Mouse (Mus musculus): ENCODE measurements around the gene Slc45a3. TPM values are rescaled to one million over a fixed set of nuclear protein-coding genes. Genes with fewer than 3 reads are reported as not detected.

Slc45a3 gene
- polyA plus RNA-seq, 1 experiment from 2014 or later = 2.6 TPM

DNA sequence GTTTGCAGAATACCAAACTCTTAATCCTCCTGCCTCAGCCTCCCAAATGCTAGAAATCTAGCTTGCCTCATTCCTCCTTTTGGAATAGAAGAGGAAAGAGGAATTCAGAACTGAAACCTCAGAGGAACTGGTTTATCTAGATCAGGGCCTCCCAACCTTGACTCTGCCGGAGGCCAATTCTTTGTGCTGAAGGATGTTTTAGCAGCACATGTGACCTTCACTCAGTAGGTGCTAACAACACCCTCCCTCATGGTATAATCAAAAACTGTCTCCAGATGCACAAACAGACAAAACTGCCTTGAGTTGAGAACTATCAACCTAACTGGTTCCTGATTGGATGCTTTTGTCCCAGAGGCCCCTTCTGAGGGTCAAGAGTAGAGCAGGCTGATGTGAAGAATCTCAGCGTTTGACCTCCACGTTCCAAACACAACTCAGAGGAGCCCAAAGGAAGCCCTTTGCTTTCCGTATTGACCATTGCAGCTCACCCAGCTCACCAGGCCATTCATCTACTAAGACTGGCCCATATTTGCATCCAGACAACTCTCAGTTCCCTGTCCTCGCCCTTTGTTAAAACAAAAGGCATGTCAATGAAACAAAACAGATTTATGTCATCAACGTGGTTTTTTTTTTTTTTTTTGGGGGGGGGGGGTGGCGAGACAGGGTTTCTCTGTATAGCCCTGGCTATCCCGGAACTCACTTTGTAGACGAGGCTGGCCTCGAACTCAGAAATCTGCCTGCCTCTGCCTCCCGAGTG, 16.1 kb upstream of the Slc45a3 start:
- H3K9me3 ChIP-seq (replicated peaks) = no peaks in the 10 kb centered on the region
- H3K36me3 ChIP-seq = no peaks in the 10 kb centered on the region
- H3K4me2 ChIP-seq = no peak overlapping the region
- no peak overlapping the region for H3K9ac ChIP-seq
- WGBS (ENCODE audit: insufficient replicate concordance) = 65% methylated on average over 11 of the region's 11 CpGs
- no peaks in the 10 kb centered on the region for H3K27me3 ChIP-seq
- no peak overlapping the region for H3K27ac ChIP-seq
- H3K4me1 ChIP-seq (replicated peaks) = peaks cover 32% of the 10 kb centered on the region
- H3K4me3 ChIP-seq (replicated peaks) = no peak overlapping the region
- DNase-seq (no peak), ATAC-seq (ENCODE audit: low read depth) (no peak)

DNA sequence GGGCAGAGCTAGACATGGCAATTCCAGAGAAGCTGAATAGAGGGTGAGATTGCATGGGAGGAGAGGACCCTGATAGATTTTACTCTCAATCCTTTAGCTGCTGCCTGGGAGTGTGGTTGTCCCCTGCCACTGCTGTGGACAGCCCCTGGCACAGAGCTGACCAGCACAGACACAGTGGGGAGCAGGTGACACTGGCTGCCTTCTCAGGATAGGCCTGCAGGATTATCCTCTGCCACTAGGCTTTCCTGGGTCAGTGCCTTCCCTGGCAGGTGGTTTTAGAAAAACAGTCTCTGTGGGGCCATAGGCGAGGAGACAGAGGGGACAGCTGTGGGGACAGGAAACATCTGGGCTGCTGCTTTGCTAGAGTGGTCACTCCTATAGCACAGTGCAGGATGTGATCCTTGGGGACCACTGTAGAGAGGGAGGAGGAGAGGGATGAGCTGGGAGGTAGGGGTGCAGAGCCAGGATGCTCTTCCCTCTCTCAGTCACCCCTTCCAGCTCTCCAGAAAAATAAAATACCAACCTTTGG, 14.7 kb upstream of the Slc45a3 start:
- peaks cover 24% of the 10 kb centered on the region for H3K4me1 ChIP-seq (replicated peaks)
- WGBS (ENCODE audit: insufficient replicate concordance) = 35% methylated on average over 1 of the region's 1 CpGs
- no peak overlapping the region for H3K9ac ChIP-seq
- no peaks in the 10 kb centered on the region for H3K9me3 ChIP-seq (replicated peaks)
- H3K4me3 ChIP-seq (replicated peaks) = no peak overlapping the region
- DNase-seq (no peak), ATAC-seq (ENCODE audit: low read depth) (no peak)
- H3K27ac ChIP-seq = no peak overlapping the region
- H3K4me2 ChIP-seq = no peak overlapping the region
- H3K27me3 ChIP-seq = no peaks in the 10 kb centered on the region
- no peaks in the 10 kb centered on the region for H3K36me3 ChIP-seq

DNA sequence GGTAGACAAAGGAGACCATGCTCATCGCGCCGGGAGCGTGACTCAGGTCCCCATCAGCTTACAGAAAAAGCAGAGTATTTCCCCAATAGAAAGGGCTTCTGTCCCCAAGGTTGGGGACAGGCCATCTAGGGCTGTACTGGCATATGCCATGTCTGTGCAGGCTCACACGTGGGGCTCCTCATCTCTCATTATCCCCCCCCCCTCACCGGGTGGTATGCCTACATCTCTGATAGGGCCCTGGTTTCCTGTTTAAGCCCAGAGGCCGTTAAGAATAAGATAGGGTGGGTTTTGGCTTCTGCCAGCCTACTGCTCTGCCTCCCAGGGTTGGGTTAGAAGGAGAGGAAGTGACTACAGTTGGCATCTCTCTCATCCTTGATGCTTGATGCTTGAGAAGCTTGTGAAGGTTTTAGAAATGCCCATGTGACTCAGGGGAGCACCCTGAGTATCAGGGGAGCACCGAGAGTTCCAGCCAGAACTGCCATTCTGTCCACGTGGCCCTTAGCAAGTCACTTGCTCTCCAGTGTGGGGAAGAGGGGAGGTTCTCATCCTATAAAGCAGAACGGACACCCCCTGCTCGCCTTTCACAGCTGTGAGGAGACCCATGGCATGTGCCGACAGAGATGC, 8.4 kb upstream of the Slc45a3 start:
- no peak overlapping the region for H3K9ac ChIP-seq
- no peaks in the 10 kb centered on the region for H3K36me3 ChIP-seq
- no peak overlapping the region for H3K27ac ChIP-seq
- WGBS (ENCODE audit: insufficient replicate concordance) = 44% methylated on average over 12 of the region's 12 CpGs
- ATAC-seq (ENCODE audit: low read depth) = peak; percentile 49
- peaks cover 12% of the 10 kb centered on the region; the same call in 1 of the 2 replicates for H3K27me3 ChIP-seq
- no peaks in the 10 kb centered on the region for H3K9me3 ChIP-seq (replicated peaks)
- H3K4me2 ChIP-seq = no peak overlapping the region
- H3K4me3 ChIP-seq (replicated peaks) = no peak overlapping the region
- no peak for DNase-seq
- peaks cover 19% of the 10 kb centered on the region; the same call in 1 of the 2 replicates for H3K4me1 ChIP-seq (replicated peaks)

DNA sequence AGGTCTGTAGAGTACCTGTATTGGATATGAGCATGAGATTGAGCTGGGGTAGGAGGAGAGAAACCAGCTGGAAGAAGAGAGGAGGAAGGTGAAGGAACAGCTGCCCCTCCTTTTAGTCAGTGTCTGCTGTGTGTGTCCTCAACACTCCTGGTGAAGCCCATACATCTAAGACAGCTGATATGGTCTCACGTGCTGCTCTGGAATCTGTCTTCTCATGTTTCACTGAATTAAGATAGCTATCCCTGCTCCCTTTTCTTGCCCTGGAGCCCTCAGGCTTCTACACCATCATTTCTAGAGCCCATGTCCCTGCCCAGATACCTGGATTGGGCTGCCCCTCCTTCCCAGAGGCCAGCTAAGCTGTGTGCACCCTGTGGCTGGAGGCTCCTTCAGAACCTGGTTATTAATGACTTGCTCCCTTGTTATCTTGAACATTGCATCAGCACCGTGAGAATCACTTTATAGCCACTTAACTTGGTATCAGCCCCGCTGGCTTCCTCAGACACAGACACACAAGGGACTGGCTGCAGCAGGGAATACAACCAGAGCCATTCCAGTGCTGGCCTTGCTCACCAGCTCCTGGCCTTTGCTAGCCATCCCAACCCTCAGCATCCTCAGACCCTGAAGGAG, 7.5 kb upstream of the Slc45a3 start:
- Histone ChIP-seq H3K4me3 (replicated peaks) (no peak overlapping the region), H3K36me3 (no peaks in the 10 kb centered on the region), H3K27me3 (peaks cover 21% of the 10 kb centered on the region), H3K27ac (no peak overlapping the region), H3K9me3 (replicated peaks) (no peaks in the 10 kb centered on the region), H3K9ac (no peak overlapping the region), H3K4me1 (replicated peaks) (peaks cover 19% of the 10 kb centered on the region; the same call in 1 of the 2 replicates), H3K4me2 (no peak overlapping the region)
- ATAC-seq (ENCODE audit: low read depth) (no peak), DNase-seq (no peak)
- WGBS (ENCODE audit: insufficient replicate concordance) = 21% methylated on average over 3 of the region's 3 CpGs

DNA sequence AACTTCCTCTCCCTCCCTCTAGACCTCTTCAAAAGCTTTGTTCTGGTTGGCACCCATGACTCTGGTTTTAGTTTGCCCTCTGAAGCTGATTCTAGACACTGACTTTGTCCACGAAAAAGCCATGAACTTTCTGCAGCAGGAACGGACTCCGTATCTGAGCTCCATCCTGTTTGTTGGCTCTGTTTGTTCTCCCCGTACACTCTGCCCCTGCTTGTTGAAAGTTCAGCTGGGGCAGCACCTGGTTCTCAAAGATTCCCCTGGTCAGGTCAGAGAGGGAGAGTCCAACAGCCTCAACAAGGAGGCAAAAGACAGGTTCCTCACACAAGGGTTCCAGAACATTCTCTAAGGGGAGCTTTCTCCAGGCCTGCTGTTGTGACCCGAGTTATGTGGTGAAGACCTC, 5.4 kb upstream of the Slc45a3 start:
- DNase-seq (no peak), ATAC-seq (ENCODE audit: low read depth) (no peak)
- Histone ChIP-seq H3K9me3 (replicated peaks) (no peaks in the 10 kb centered on the region), H3K4me2 (no peak overlapping the region), H3K4me3 (replicated peaks) (no peak overlapping the region), H3K27ac (no peak overlapping the region; the same call in 1 of the 2 replicates), H3K4me1 (replicated peaks) (peaks cover 22% of the 10 kb centered on the region; the same call in 1 of the 2 replicates), H3K9ac (no peak overlapping the region), H3K27me3 (peaks cover 42% of the 10 kb centered on the region), H3K36me3 (no peaks in the 10 kb centered on the region)
- 54% methylated on average over 5 of the region's 5 CpGs for WGBS (ENCODE audit: insufficient replicate concordance)

DNA sequence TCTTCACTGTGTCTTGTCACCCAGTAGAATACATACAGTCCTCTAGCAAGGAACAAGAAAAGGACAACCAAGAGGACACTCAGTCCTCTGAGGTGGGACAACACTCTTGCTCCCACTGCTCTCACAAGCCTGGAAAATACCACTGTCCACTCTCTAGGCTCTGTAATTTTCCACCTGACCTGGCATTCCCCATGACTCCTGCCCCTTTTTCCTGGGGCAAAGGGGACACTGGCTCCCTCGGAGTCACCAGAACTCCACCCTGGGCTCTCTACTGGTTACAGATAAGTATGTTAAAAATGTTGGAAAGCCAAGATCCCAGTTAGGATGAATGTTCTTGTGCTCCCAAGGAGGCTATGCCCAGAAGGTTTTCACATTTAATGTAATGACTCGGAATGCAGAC, 1.8 kb upstream of the Slc45a3 start:
- Histone ChIP-seq H3K36me3 (no peaks in the 10 kb centered on the region), H3K4me1 (replicated peaks) (peaks cover 37% of the 10 kb centered on the region), H3K9me3 (replicated peaks) (no peaks in the 10 kb centered on the region), H3K4me3 (replicated peaks) (no peak overlapping the region), H3K9ac (no peak overlapping the region), H3K4me2 (no peak overlapping the region), H3K27ac (no peak overlapping the region), H3K27me3 (peaks cover 68% of the 10 kb centered on the region)
- ATAC-seq (ENCODE audit: low read depth) = no peak
- no peak for DNase-seq
- 47% methylated on average over 2 of the region's 2 CpGs for WGBS (ENCODE audit: insufficient replicate concordance)

DNA sequence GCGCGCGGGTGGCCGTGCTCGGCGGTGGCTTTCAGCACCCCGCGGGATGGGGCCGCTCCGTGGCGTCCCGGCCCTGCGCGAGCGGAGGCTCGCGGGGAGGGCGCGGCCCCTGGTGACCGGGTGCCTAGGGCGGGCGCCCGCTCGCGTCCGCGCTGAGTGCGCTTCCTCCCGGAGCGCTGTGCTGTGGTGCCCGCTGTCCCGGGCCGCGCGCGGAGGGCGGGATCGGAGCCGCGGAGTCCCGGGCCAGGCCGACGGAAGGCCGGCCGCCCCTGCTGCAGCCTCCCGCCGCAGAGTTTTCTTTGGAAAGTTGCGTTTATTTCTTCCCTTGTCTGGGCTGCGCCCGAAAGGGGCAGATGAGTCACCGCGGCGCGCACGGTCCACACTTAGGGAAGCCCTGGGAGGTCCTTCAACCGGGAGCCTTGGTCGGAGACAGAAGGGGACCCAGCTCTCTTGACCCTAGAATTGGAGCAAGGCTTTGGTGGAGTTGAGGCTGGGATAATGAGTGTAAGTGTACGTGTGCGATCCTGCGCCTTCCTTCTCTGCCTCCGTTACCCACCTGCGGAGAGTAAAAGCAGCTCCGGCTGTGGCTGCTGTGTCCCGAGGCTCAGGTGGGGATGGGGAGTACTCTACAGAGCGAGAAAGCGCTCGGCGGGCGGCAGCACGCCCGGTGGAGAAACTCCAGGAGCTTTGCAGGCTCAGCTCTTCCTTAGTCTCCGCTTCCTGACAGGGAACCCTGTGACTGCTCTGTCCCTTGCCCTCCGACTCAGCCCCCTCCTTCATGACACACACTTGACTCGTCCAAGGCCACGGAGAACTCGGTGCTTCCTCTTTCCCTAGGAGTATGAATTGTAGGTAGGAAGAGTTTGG, 551 bp downstream of the Slc45a3 start:
- DNase-seq (no peak), ATAC-seq (ENCODE audit: low read depth) (peak; percentile 58)
- Histone ChIP-seq H3K27ac (no peak overlapping the region), H3K4me1 (replicated peaks) (peaks cover 34% of the 10 kb centered on the region), H3K9ac (peak overlapping the region; percentile 68), H3K27me3 (peaks cover 65% of the 10 kb centered on the region), H3K36me3 (no peaks in the 10 kb centered on the region), H3K4me2 (peak overlapping the region; percentile 82), H3K4me3 (replicated peaks) (peak overlapping the region; percentile 68), H3K9me3 (replicated peaks) (no peaks in the 10 kb centered on the region)
- under 1% methylated on average over 73 of the region's 76 CpGs for WGBS (ENCODE audit: insufficient replicate concordance)

DNA sequence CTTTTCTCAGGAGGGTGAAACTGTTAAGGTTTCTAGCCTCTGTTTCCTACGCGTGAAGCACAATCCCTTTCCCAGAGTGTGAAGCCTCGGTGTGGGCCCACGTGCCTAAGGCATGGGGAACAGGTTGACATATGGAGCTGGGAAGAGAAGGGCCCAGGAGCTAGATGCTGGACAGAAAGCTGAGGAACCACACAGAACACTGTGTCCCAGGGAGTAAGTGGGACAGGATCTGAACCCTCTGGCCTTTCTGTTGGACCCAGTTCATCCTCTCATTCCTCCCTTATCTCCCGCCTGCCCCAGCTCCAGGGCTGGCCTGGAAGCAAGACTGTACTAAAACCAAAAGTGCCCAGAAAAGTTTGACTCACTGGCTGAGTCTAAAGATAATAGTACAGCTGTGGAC, 1.3 kb downstream of the Slc45a3 start:
- H3K27me3 ChIP-seq = peaks cover 70% of the 10 kb centered on the region
- H3K4me3 ChIP-seq (replicated peaks) = peak overlapping the region; percentile 68; the same call in 1 of the 2 replicates
- 0 out of 2 replicates have a peak overlapping the region, but pooled peaks have one; percentile 18 for H3K27ac ChIP-seq
- ATAC-seq (ENCODE audit: low read depth) = no peak
- WGBS (ENCODE audit: insufficient replicate concordance) = 21% methylated on average over 5 of the region's 5 CpGs
- peak overlapping the region; percentile 68; the same call in 1 of the 2 replicates for H3K9ac ChIP-seq
- DNase-seq = no peak
- H3K4me1 ChIP-seq (replicated peaks) = peaks cover 40% of the 10 kb centered on the region
- H3K9me3 ChIP-seq (replicated peaks) = no peaks in the 10 kb centered on the region
- no peaks in the 10 kb centered on the region for H3K36me3 ChIP-seq
- H3K4me2 ChIP-seq = peak overlapping the region; percentile 82

DNA sequence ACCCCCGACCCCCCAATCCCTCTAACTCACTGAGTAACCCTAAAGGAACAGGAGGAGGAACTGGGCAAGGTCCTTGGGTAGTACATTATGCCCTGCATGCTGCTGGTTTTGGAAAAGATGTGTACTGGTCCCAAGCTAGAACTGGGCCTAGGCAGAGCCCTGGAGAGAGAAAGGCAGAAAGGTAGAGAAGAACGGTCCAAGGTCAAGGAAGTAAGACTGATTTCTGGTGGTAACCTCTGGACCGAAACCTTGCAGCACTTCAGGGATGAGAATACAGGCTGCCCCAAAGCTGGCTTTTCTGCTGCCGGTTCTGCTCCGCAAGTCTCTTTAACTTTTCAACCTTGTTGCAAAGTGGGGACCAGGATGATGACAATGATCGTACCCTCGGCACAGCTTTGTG, 1.8 kb downstream of the Slc45a3 start:
- H3K9ac ChIP-seq = no peak overlapping the region
- no peak overlapping the region for H3K27ac ChIP-seq
- ATAC-seq (ENCODE audit: low read depth) (no peak), DNase-seq (no peak)
- no peak overlapping the region for H3K4me3 ChIP-seq (replicated peaks)
- peak overlapping the region; percentile 82; the same call in 1 of the 2 replicates for H3K4me2 ChIP-seq
- H3K27me3 ChIP-seq = peaks cover 68% of the 10 kb centered on the region
- H3K36me3 ChIP-seq = no peaks in the 10 kb centered on the region
- WGBS (ENCODE audit: insufficient replicate concordance) = 70% methylated on average over 7 of the region's 7 CpGs
- H3K4me1 ChIP-seq (replicated peaks) = peaks cover 42% of the 10 kb centered on the region
- H3K9me3 ChIP-seq (replicated peaks) = no peaks in the 10 kb centered on the region

DNA sequence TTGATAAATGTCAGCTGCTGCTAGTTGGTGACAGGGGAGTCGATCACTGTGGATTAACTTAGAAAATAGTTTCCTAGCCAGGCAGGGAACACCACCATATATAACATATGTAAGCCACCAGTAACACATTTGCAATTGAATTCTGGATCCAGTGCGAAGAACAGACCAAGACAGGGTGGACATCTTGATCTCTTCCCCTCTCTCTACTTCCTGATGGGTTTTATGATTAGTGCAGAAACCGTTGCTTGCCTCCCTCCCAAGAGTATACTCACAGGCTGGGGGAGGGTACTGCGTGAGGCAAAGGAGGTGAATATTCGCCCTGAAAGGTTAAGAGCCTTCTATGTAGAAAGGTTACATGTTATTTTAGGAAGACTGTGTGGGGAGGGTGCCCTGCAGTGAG, 3.1 kb downstream of the Slc45a3 start:
- H3K36me3 ChIP-seq = no peaks in the 10 kb centered on the region
- no peak overlapping the region for H3K4me3 ChIP-seq (replicated peaks)
- H3K27ac ChIP-seq = no peak overlapping the region
- 13% methylated on average over 5 of the region's 5 CpGs for WGBS (ENCODE audit: insufficient replicate concordance)
- H3K27me3 ChIP-seq = peaks cover 58% of the 10 kb centered on the region
- no peaks in the 10 kb centered on the region for H3K9me3 ChIP-seq (replicated peaks)
- DNase-seq (no peak), ATAC-seq (ENCODE audit: low read depth) (no peak)
- no peak overlapping the region for H3K9ac ChIP-seq
- peaks cover 52% of the 10 kb centered on the region for H3K4me1 ChIP-seq (replicated peaks)
- no peak overlapping the region for H3K4me2 ChIP-seq
